20 mouse cellular contexts compared by ENCODE assay signal in the genomic region with DNA sequence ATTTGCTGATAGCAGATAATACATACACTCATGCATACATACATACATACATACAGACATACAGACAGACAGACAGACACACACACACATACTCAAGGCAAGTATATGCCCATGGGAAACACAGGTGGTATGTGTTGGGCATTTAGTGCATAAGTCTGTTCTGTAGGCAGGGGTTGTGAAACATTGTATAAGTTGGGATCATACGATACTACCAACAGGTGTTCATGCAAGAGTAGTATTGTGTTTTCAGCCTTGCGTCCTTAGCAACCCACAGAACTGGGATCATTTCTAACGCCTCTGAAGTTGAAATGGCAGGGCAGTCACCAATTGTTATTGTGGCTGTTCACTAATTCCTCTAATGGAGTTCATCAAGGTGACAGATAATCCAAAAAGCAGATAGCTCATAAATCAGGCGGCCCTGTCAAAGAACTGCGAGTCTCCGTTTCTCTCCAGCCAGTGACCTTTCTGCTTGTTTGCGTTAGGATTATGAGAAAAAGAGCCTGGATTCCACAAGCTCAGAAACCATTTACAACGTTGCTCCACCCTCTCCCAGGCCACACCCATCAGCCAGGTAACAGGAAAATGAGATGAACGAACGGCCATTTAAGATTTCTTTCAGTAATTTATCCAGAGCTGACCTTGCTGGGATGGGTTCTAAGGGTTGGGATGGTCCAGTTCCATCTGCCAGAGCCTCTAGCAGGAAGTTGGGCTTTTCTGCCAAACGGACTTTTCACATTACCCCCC.
DNase-seq lines count a peak whose midpoint lies in the region; ATAC-seq lines count a peak whose summit lies in the region.
"Had no signal": no experiment of that assay in that cellular context is flagged by ENCODE, and none has a peak within 500 bp of the region (broad histone marks: within the 10 kb centered on the region; RNA-seq: fewer than 3 reads in every experiment).

No protein-coding gene starts in this region.

- H3K9me3 ChIP-seq in heart, embryonic 12.5 days (replicated peaks) = no peaks in the 10 kb centered on the region
- H3K9me3 ChIP-seq in lung, embryonic 15.5 days = no peaks in the 10 kb centered on the region
- H3K9me3 ChIP-seq in embryonic facial prominence, embryonic 15.5 days (replicated peaks) = no peaks in the 10 kb centered on the region
- no peaks in the 10 kb centered on the region for H3K9me3 ChIP-seq in stomach, embryonic 16.5 days (replicated peaks; ENCODE audit: control insufficient read depth, low read length)
- H3K9me3 ChIP-seq: forebrain, embryonic 15.5 days; liver, embryonic 12.5 days; midbrain, embryonic 10.5 days had no signal

- H3K27me3 ChIP-seq in heart, embryonic 12.5 days (replicated peaks) = 0 out of 2 replicates have a peak, but pooled peaks cover 8% of the 10 kb centered on the region
- H3K27me3 ChIP-seq in lung, embryonic 15.5 days = peaks cover 10% of the 10 kb centered on the region; the same call in 1 of the 2 replicates
- no peaks in the 10 kb centered on the region for H3K27me3 ChIP-seq in embryonic facial prominence, embryonic 15.5 days
- H3K27me3 ChIP-seq in stomach, embryonic 16.5 days (ENCODE audit: control insufficient read depth, insufficient read depth, low read length) = no peaks in the 10 kb centered on the region
- H3K27me3 ChIP-seq: forebrain, embryonic 15.5 days had no signal

- ATAC-seq in heart, embryonic 12.5 days (ENCODE audit: insufficient number of reproducible peaks, low FRiP score) = no peak
- no peak for ATAC-seq in lung, embryonic 15.5 days (ENCODE audit: borderline replicate concordance, extremely low read depth, low FRiP score, low TSS enrichment)
- ATAC-seq in embryonic facial prominence, embryonic 15.5 days (ENCODE audit: insufficient number of reproducible peaks, low FRiP score, low TSS enrichment, low read depth) = 0 out of 2 replicates have a peak, but pooled peaks have one; percentile 39
- ATAC-seq in stomach, embryonic 16.5 days (ENCODE audit: insufficient read depth, low FRiP score) = peak; percentile 60; the same call in 1 of the 2 replicates
- ATAC-seq: CD4-positive, CD25-positive, alpha-beta regulatory T cell, adult 4 months; forebrain, embryonic 15.5 days; liver, embryonic 12.5 days had no signal

- H3K4me1 ChIP-seq in heart, embryonic 12.5 days (replicated peaks) = peaks cover 16% of the 10 kb centered on the region
- H3K4me1 ChIP-seq in lung, embryonic 15.5 days = no peaks in the 10 kb centered on the region
- no peaks in the 10 kb centered on the region for H3K4me1 ChIP-seq in embryonic facial prominence, embryonic 15.5 days
- H3K4me1 ChIP-seq in stomach, embryonic 16.5 days (ENCODE audit: control insufficient read depth, insufficient read depth, low read length) = peaks cover 9% of the 10 kb centered on the region
- H3K4me1 ChIP-seq: liver, embryonic 12.5 days had no signal

- 50% methylated on average over 11 of the region's 11 CpGs for WGBS in heart, embryonic 12.5 days
- 20% methylated on average over 11 of the region's 11 CpGs for WGBS in lung, embryonic 15.5 days
- 43% methylated on average over 11 of the region's 11 CpGs for WGBS in embryonic facial prominence, embryonic 15.5 days
- WGBS in stomach, embryonic 16.5 days = 18% methylated on average over 11 of the region's 11 CpGs

- H3K9ac ChIP-seq in heart, embryonic 12.5 days = no peak overlapping the region
- H3K9ac ChIP-seq in lung, embryonic 15.5 days = no peak overlapping the region
- H3K9ac ChIP-seq in embryonic facial prominence, embryonic 15.5 days = no peak overlapping the region
- no peak overlapping the region for H3K9ac ChIP-seq in stomach, embryonic 16.5 days (ENCODE audit: low read length)
- H3K9ac ChIP-seq: forebrain, embryonic 15.5 days; liver, embryonic 12.5 days had no signal

- 0 out of 2 replicates have a peak overlapping the region, but pooled peaks have one; percentile 20 for H3K4me2 ChIP-seq in heart, embryonic 12.5 days
- H3K4me2 ChIP-seq in lung, embryonic 15.5 days = peak overlapping the region; percentile 39
- H3K4me2 ChIP-seq in embryonic facial prominence, embryonic 15.5 days (replicated peaks) = no peak overlapping the region
- peak overlapping the region; percentile 38; the same call in 1 of the 2 replicates for H3K4me2 ChIP-seq in stomach, embryonic 16.5 days (ENCODE audit: low read depth, low read length)
- H3K4me2 ChIP-seq: forebrain, embryonic 15.5 days; liver, embryonic 12.5 days had no signal

- H3K27ac ChIP-seq in heart, embryonic 12.5 days (ENCODE audit: poor library complexity, severe bottlenecking) = no peak overlapping the region
- no peak overlapping the region for H3K27ac ChIP-seq in lung, embryonic 15.5 days
- no peak overlapping the region for H3K27ac ChIP-seq in embryonic facial prominence, embryonic 15.5 days (replicated peaks)
- peak overlapping the region; percentile 10; the same call in 1 of the 2 replicates for H3K27ac ChIP-seq in stomach, embryonic 16.5 days (ENCODE audit: low read length)
- H3K27ac ChIP-seq: forebrain, embryonic 15.5 days; liver, embryonic 12.5 days; macrophage; midbrain, embryonic 10.5 days had no signal

- H3K4me3 ChIP-seq in heart, embryonic 12.5 days = no peak overlapping the region
- H3K4me3 ChIP-seq in lung, embryonic 15.5 days = 0 out of 2 replicates have a peak overlapping the region, but pooled peaks have one; percentile 7
- no peak overlapping the region for H3K4me3 ChIP-seq in embryonic facial prominence, embryonic 15.5 days (replicated peaks)
- 0 out of 2 replicates have a peak overlapping the region, but pooled peaks have one; percentile 5 for H3K4me3 ChIP-seq in stomach, embryonic 16.5 days (replicated peaks; ENCODE audit: low read length)
- H3K4me3 ChIP-seq: forebrain, embryonic 15.5 days; liver, embryonic 12.5 days; midbrain, embryonic 10.5 days had no signal

- no peaks in the 10 kb centered on the region for H3K36me3 ChIP-seq in heart, embryonic 12.5 days
- H3K36me3 ChIP-seq in lung, embryonic 15.5 days = no peaks in the 10 kb centered on the region
- H3K36me3 ChIP-seq in embryonic facial prominence, embryonic 15.5 days = no peaks in the 10 kb centered on the region
- H3K36me3 ChIP-seq in stomach, embryonic 16.5 days (ENCODE audit: control insufficient read depth, insufficient read depth, low read length) = no peaks in the 10 kb centered on the region
- H3K36me3 ChIP-seq: forebrain, embryonic 15.5 days; liver, embryonic 12.5 days; midbrain, embryonic 10.5 days had no signal

- DNase-seq in heart, adult 11 months = no peak
- DNase-seq in lung, postnatal 4 days = no peak
- no peak for DNase-seq in spleen, adult 18-20 months
- no peak for DNase-seq in embryo, embryonic 11 days
- DNase-seq: adrenal gland, postnatal 36 days; cerebellum, adult 2 months; gastrocnemius, postnatal 14 days; kidney, postnatal 25 days; layer of hippocampus, adult 9-11 months; right cerebral cortex, postnatal 14 days; thymus, postnatal 36 days had no signal

Comparison
In these comparisons a context has a peak if more than half of its experiments do, and no peak if none do; other contexts are left out.
1. ATAC-seq: peak in embryonic facial prominence, embryonic 15.5 days (single experiment) and stomach, embryonic 16.5 days (single experiment); none in heart, embryonic 12.5 days (single experiment) and lung, embryonic 15.5 days (single experiment).
2. H3K4me3 ChIP-seq: peak in lung, embryonic 15.5 days (single experiment) and stomach, embryonic 16.5 days (single experiment); none in heart, embryonic 12.5 days (single experiment) and embryonic facial prominence, embryonic 15.5 days (single experiment).